Mouse (Mus musculus) heart, postnatal 0 days (tissue): ENCODE data around the gene Zfp36l2.

ENCODE experiments used
- CTCF ChIP-seq: IDR thresholded peaks from 2 replicates; pipeline ENCODE4 v1.5.1; 2016; ENCODE audit warnings: antibody characterized with exemption, control low read depth, low read depth
- EP300 ChIP-seq: IDR thresholded peaks from 2 replicates; pipeline ENCODE4 v1.6.1; 2016; ENCODE audit warnings: antibody characterized with exemption, low read depth

DNA sequence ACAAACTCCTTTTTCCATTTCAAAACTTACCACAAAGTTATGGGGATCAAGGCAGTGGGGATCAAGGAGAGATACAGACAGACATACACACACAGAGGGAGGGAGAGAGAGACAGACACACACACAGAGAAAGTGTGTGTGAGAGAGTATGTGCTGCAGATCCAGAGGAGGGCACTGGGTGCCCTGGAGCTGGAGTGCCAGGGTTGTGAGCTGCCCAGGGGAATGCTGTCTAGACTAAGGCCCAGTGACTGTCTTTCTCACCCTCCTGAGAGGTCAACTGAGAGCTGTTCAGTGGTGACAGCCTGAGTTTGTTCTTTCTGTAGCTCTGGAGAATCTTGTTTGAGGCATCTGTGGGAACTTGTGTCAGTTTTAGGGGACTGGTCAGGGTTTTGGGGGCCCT, 8.6 kb upstream of the Zfp36l2 start:
- TF ChIP-seq CTCF = no peak
- no peak for TF ChIP-seq EP300
